Mouse (Mus musculus) gastrocnemius, adult 2 months (tissue): ENCODE measurements around the gene Opa1. TPM values are rescaled to one million over a fixed set of nuclear protein-coding genes. Genes with fewer than 3 reads are reported as not detected.

ENCODE experiments used
- DNase-seq: peaks from one replicate; pipeline ENCODE4 v3.0.0; 2022
- H3K27ac ChIP-seq: fragments of 200-600 bp; 2 replicates; pipeline ENCODE4 v1.8.1; 2022; ENCODE audit warnings: mild to moderate bottlenecking
- H3K4me3 ChIP-seq: fragments of 200-600 bp; 2 replicates; pipeline ENCODE4 v1.8.1; 2022; ENCODE audit warnings: mild to moderate bottlenecking, moderate library complexity
- CTCF ChIP-seq: fragments of 200-600 bp; IDR thresholded peaks from 2 replicates; pipeline ENCODE4 v1.8.1; 2022; ENCODE audit warnings: antibody characterized with exemption, mild to moderate bottlenecking, moderate library complexity
- intact Hi-C: fragments of 180-260 bp; cut with DNase I; formaldehyde crosslinking; loops from one replicate; pipeline ENCODE4 v1.15.1; 2025
- total RNA-seq, 2 experiments: library from RNA; stranded (reverse); gene quantifications; 2 replicates each; pipeline ENCODE4 v1.2.3; 2021

The Opa1 gene
- total RNA-seq, 2 experiments from 2014 or later = 77.8 to 104 TPM

DNA sequence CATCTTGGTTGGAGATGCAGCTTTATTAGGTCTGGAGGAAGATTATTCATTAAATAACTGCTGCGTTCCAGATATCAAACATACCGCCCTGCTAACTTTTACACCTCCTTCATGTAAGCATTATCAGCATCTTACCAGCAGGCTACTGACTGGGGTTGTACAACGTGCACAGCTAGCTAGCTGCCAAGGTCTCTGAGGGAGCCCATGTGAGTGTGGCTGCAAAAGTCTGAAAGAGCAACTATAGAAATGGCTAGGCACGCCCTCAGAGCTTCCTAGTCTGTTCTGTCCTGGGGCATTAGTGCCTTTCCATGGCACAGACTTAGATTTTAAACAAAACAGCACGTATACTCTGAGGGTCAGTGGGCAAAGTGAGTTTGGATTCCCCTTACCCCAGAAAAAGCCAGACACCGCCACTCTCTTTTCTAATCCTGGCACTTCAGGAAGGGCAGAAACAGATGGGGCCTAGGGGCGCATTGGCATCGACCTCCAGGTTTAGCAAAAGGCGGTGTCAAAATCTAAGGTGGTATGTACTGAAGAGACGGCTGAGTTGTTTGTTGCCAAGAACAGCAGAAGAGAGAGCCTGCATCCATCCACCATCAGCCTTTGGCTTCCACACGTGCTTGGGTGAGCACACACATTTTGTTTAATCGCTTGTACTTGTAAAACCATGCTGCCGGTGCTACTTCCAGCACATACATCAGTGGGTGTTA is 80.1 kb downstream of the Opa1 start:
- no peak overlapping the region for H3K4me3 ChIP-seq
- DNase-seq = no peak
- no peak overlapping the region for H3K27ac ChIP-seq
- intact Hi-C loops = no loop called here
- TF ChIP-seq CTCF = no peak

GRCm38 (mm10) chr16:29663042-29663758 is 84.1 kb downstream of the Opa1 start:
- no peak for TF ChIP-seq CTCF
- Histone ChIP-seq H3K27ac (no peak overlapping the region), H3K4me3 (no peak overlapping the region)
- intact Hi-C loops = no loop called here
- DNase-seq = no peak

- DNase-seq = no peak
- no peak overlapping the region for H3K4me3 ChIP-seq
- intact Hi-C loops = no loop called here
- no peak for TF ChIP-seq CTCF
- H3K27ac ChIP-seq = no peak overlapping the region
These were observed 85.3 kb downstream of the Opa1 start for GRCm38 (mm10) chr16:29664392-29664791.

DNA sequence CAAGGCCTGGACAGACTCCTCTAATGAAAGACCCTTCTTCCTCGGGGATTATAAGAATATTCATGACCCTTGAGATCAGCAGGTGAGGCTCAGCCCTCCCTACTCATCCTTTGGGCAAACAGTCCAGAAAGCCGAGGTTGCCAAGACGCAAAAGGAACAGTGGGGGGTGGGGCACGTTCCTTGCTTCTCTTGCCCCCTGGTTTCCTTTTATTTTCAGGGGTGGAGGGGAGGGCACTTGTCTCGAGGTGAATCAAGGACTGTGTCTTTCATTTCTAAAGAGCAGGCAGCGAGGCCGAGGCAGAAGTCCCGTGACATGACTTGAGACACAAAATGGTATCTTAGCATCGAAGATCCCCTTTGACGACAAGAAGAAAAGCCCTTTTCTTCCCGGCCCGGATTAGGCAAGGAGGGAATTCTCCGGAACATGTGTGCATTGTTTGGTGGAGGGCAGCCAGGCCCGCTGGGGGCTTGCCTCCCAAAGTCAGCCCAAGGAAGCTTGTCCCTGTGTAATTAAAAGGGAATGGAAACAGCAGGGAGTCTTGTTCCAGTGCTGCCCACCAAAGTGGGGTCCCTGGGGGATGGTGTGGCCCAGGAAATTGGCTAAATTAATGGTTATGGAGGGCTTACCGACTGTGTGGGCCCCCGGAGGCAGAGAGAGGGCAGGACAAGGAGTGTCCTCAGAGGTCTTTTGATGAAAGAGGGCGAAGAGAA is 88.0 kb downstream of the Opa1 start:
- Histone ChIP-seq H3K4me3 (no peak overlapping the region), H3K27ac (no peak overlapping the region)
- DNase-seq = no peak
- no peak for TF ChIP-seq CTCF
- intact Hi-C loops = no loop called here

- DNase-seq = no peak
- TF ChIP-seq CTCF = no peak
- intact Hi-C loops = no loop called here
- no peak overlapping the region for H3K4me3 ChIP-seq
- no peak overlapping the region for H3K27ac ChIP-seq
These were observed 88.5 kb downstream of the Opa1 start for GRCm38 (mm10) chr16:29667702-29668061.

GRCm38 (mm10) chr16:29668451-29668850 is 89.3 kb downstream of the Opa1 start:
- H3K4me3 ChIP-seq = no peak overlapping the region
- intact Hi-C loops = no loop called here
- TF ChIP-seq CTCF = no peak
- DNase-seq = no peak
- no peak overlapping the region for H3K27ac ChIP-seq

GRCm38 (mm10) chr16:29670806-29671205 is 91.7 kb downstream of the Opa1 start:
- no peak overlapping the region for H3K4me3 ChIP-seq
- intact Hi-C loops = no loop called here
- TF ChIP-seq CTCF = no peak
- no peak for DNase-seq
- H3K27ac ChIP-seq = no peak overlapping the region

- intact Hi-C loops = no loop called here
- Histone ChIP-seq H3K4me3 (no peak overlapping the region), H3K27ac (no peak overlapping the region)
- DNase-seq = no peak
- TF ChIP-seq CTCF = no peak
These were observed 94.1 kb downstream of the Opa1 start for GRCm38 (mm10) chr16:29673230-29673629.

DNA sequence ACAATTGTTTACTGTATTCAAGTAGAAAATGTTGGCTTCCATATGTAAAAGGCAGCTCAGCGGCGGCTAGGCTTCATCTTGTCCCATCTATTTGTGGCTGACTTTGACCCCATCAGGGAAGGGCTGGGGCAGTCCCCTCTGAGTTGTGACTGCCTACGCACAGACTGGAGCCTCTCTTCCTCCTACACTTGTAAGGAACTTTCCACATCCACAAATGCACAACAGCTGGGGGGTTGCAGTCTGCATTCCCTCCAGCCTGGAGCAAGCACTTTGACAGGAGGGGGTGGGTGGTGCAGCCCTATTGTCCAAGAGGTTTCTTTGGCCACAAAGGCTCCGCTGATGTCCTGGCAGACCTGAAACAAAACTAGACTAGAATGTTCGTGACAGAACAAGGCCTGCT is 100.5 kb downstream of the Opa1 start:
- Histone ChIP-seq H3K27ac (no peak overlapping the region), H3K4me3 (no peak overlapping the region)
- no peak for TF ChIP-seq CTCF
- no peak for DNase-seq
- intact Hi-C loops = no loop called here

- TF ChIP-seq CTCF = no peak
- H3K27ac ChIP-seq = no peak overlapping the region
- no peak for DNase-seq
- intact Hi-C loops = no loop called here
- H3K4me3 ChIP-seq = no peak overlapping the region
These were observed 101.5 kb downstream of the Opa1 start for GRCm38 (mm10) chr16:29680548-29681175.

DNA sequence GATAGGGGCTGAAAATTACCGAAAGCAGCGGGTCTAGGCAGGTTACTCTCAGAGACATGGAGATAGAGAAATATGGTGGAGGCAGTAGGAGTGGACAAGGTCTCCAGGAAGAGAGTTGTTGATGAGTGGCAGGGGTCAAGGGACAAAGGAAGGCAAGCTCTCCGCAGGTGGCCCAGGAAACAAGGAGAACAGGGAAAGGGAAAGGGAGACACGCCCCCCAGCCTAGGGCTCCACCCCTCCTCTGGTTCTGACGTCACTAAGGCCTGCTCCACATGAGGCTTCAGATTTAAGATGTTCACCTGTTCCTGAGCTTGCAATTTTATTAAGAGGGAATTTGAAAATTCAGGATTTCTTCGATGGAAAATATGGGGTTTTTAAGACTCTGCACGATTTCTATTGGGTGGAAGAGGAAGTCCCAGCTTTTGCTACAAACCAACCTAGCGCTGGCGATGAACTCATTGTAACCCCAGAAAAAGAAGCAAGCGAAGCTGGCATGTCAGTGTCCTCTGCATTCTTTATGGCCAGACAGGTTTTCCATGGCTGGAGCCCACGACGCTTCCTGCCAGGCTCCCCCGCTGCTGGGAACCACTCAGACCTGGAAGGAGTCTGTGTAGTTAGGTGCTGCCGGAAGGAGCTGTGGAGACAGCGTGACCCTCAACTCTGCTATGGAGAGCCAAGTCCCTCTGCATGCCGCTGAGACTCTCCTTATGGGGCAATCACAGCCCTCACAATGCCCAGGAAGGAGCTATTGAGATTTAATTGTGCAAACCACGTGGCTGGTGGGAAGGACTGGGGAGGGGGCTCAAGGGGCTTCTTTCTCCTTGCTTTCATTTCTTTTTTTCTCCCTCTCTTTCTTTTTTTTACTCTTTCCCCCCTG is 103.7 kb downstream of the Opa1 start:
- Histone ChIP-seq H3K27ac (no peak overlapping the region), H3K4me3 (no peak overlapping the region)
- intact Hi-C loops = no loop called here
- TF ChIP-seq CTCF = no peak
- DNase-seq = no peak

- H3K4me3 ChIP-seq = no peak overlapping the region
- H3K27ac ChIP-seq = no peak overlapping the region
- no peak for TF ChIP-seq CTCF
- intact Hi-C loops = no loop called here
- no peak for DNase-seq
These were observed 104.4 kb downstream of the Opa1 start for GRCm38 (mm10) chr16:29683563-29683962.
